8 mouse cellular contexts compared by ENCODE assay signal in genomic region chr12:108792546-108793452, GRCm38 (mm10). TPM values are rescaled to one million over a fixed set of nuclear protein-coding genes. Genes with fewer than 3 reads are reported as not detected.
DNase-seq lines count a peak whose midpoint lies in the region; ATAC-seq and TF ChIP-seq lines count a peak whose summit lies in the region.

TSS of gene Yy1 (plus strand) at chr12:108792973.

- no peak for TF ChIP-seq CTCF in kidney, adult 2 months (conservative IDR thresholded peaks at IDR 0.05; ENCODE audit: insufficient read depth, insufficient read length, low read depth, low read length)
- no peak for TF ChIP-seq CTCF in spleen, adult 2 months (IDR thresholded peaks at IDR 0.05; ENCODE audit: extremely low read depth, insufficient read depth, insufficient read length, insufficient replicate concordance)

- peak; percentile 97 for DNase-seq in 3134 (ENCODE audit: extremely low read depth, insufficient read length, low spot score)
- DNase-seq in adrenal gland, postnatal 36 days: peak; percentile 99 to 100
- DNase-seq in heart, adult 18-20 months: peak; percentile 96 to 99
- DNase-seq in kidney, adult 2 months: peak; percentile 99
- peak; percentile 96 to 98 for DNase-seq in spleen, adult 2 months (ENCODE audit: low read depth in 1 of 2, low spot score in 2 of 2)

- peaks cover 32% of the 10 kb centered on the region for H3K4me1 ChIP-seq in embryonic facial prominence, embryonic 13.5 days
- peaks cover 2% of the 10 kb centered on the region; the same call in 1 of the 2 replicates for H3K4me1 ChIP-seq in kidney, adult 2 months (ENCODE audit: control insufficient read depth, insufficient read depth, low read length)
- peaks cover 27% of the 10 kb centered on the region for H3K4me1 ChIP-seq in limb, embryonic 12.5 days (replicated peaks)
- peaks cover 43% of the 10 kb centered on the region for H3K4me1 ChIP-seq in midbrain, embryonic 15.5 days
- no peaks in the 10 kb centered on the region; the same call in 1 of the 2 replicates for H3K4me1 ChIP-seq in spleen, adult 2 months (ENCODE audit: control insufficient read depth, insufficient read depth, insufficient read length)

- H3K9me3 ChIP-seq in embryonic facial prominence, embryonic 13.5 days: no peaks in the 10 kb centered on the region
- H3K9me3 ChIP-seq in limb, embryonic 12.5 days: no peaks in the 10 kb centered on the region
- H3K9me3 ChIP-seq in midbrain, embryonic 15.5 days: no peaks in the 10 kb centered on the region

- 0 out of 2 replicates have a peak, but pooled peaks cover 3% of the 10 kb centered on the region for H3K36me3 ChIP-seq in embryonic facial prominence, embryonic 13.5 days
- no peaks in the 10 kb centered on the region for H3K36me3 ChIP-seq in kidney, adult 2 months (ENCODE audit: control insufficient read depth, insufficient read depth, low read length)
- no peaks in the 10 kb centered on the region for H3K36me3 ChIP-seq in limb, embryonic 12.5 days
- no peaks in the 10 kb centered on the region for H3K36me3 ChIP-seq in midbrain, embryonic 15.5 days (replicated peaks)
- no peaks in the 10 kb centered on the region for H3K36me3 ChIP-seq in spleen, adult 2 months (ENCODE audit: control insufficient read depth, insufficient read depth, low read length)

- peak within 1 kb of the TSS; percentile 99 for H3K4me3 ChIP-seq in embryonic facial prominence, embryonic 13.5 days
- H3K4me3 ChIP-seq in kidney, adult 2 months (ENCODE audit: insufficient read depth, low read depth, low read length): peak within 1 kb of the TSS; percentile 100
- peak within 1 kb of the TSS; percentile 99 for H3K4me3 ChIP-seq in limb, embryonic 12.5 days (replicated peaks)
- peak within 1 kb of the TSS; percentile 70 for H3K4me3 ChIP-seq in midbrain, embryonic 15.5 days
- H3K4me3 ChIP-seq in spleen, adult 2 months (ENCODE audit: extremely low read depth, insufficient read depth, insufficient read length): peak within 1 kb of the TSS; percentile 96

- H3K4me2 ChIP-seq in embryonic facial prominence, embryonic 13.5 days: peak within 1 kb of the TSS; percentile 76
- H3K4me2 ChIP-seq in limb, embryonic 12.5 days: peak within 1 kb of the TSS; percentile 80
- H3K4me2 ChIP-seq in midbrain, embryonic 15.5 days: peak within 1 kb of the TSS; percentile 49

- H3K27me3 ChIP-seq in embryonic facial prominence, embryonic 13.5 days: no peaks in the 10 kb centered on the region
- no peaks in the 10 kb centered on the region for H3K27me3 ChIP-seq in kidney, adult 2 months (replicated peaks; ENCODE audit: control insufficient read depth, insufficient read depth, low read length)
- H3K27me3 ChIP-seq in limb, embryonic 12.5 days: no peaks in the 10 kb centered on the region
- no peaks in the 10 kb centered on the region for H3K27me3 ChIP-seq in midbrain, embryonic 15.5 days (replicated peaks)
- H3K27me3 ChIP-seq in spleen, adult 2 months (ENCODE audit: control insufficient read depth, insufficient read depth, low read length): no peaks in the 10 kb centered on the region

- peak within 1 kb of the TSS; percentile 99 for H3K27ac ChIP-seq in embryonic facial prominence, embryonic 13.5 days
- H3K27ac ChIP-seq in kidney, adult 2 months (ENCODE audit: insufficient read depth, low read depth, low read length): peak within 1 kb of the TSS; percentile 97
- peak within 1 kb of the TSS; percentile 99 for H3K27ac ChIP-seq in limb, embryonic 12.5 days
- peak within 1 kb of the TSS; percentile 99 for H3K27ac ChIP-seq in midbrain, embryonic 15.5 days
- H3K27ac ChIP-seq in spleen, adult 2 months (ENCODE audit: insufficient read depth, low read length): peak within 1 kb of the TSS; percentile 100

- peak within 1 kb of the TSS; percentile 89 for H3K9ac ChIP-seq in embryonic facial prominence, embryonic 13.5 days
- peak within 1 kb of the TSS; percentile 94 for H3K9ac ChIP-seq in limb, embryonic 12.5 days (replicated peaks)
- peak within 1 kb of the TSS; percentile 73 for H3K9ac ChIP-seq in midbrain, embryonic 15.5 days

- peak; percentile 58 for TF ChIP-seq POLR2A in kidney, adult 2 months (IDR thresholded peaks at IDR 0.05; ENCODE audit: low read depth, low read length)
- peak; percentile 75 for TF ChIP-seq POLR2A in spleen, adult 2 months (IDR thresholded peaks at IDR 0.05; ENCODE audit: low read depth, low read length)

- under 1% methylated on average over 93 of the region's 127 CpGs for WGBS in embryonic facial prominence, embryonic 13.5 days
- WGBS in kidney, adult 2 months: under 1% methylated on average over 102 of the region's 127 CpGs
- under 1% methylated on average over 98 of the region's 127 CpGs for WGBS in limb, embryonic 12.5 days
- under 1% methylated on average over 98 of the region's 127 CpGs for WGBS in midbrain, embryonic 15.5 days
- under 1% methylated on average over 78 of the region's 127 CpGs for WGBS in spleen, adult 2 months

- peak; percentile 93 for ATAC-seq in embryonic facial prominence, embryonic 13.5 days (ENCODE audit: insufficient number of reproducible peaks, insufficient read depth, low FRiP score, low TSS enrichment, low read depth)
- ATAC-seq in limb, embryonic 12.5 days (ENCODE audit: insufficient number of reproducible peaks, insufficient read depth, low FRiP score, low TSS enrichment, low read depth): peak; percentile 93
- peak; percentile 95 for ATAC-seq in midbrain, embryonic 15.5 days (replicated peaks)

RNA-seq across cellular contexts. Expression of gene Yy1, which starts in this region (rescaled TPM):
- 10 to 100 TPM; 69.4 to 84.1 TPM for total RNA-seq in adrenal gland, postnatal 36 days (2021)
- polyA plus RNA-seq in embryonic facial prominence, embryonic 13.5 days (2015; fragmentation: Nextera tagmentation; extraction: Ambion mirVana): 18.6 and 21.3 TPM in 2 replicates
- 10 to 100 TPM; 31.5 to 37.2 TPM for total RNA-seq in heart, adult 18-20 months (2021)
- polyA plus RNA-seq in kidney, adult 2 months (2012; rRNA removed): 13.5 and 14.1 TPM in 2 replicates
- 23.8 and 24.0 TPM in 2 replicates for polyA plus RNA-seq in limb, embryonic 12.5 days (2016; fragmentation: Nextera tagmentation; extraction: Ambion mirVana)
- 12.9 TPM in 2 replicates for polyA plus RNA-seq in midbrain, embryonic 15.5 days (2015; fragmentation: Nextera tagmentation; extraction: Ambion mirVana)
- 15.2 and 21.0 TPM in 2 replicates for polyA plus RNA-seq in spleen, adult 2 months (2012; rRNA removed)

Comparison
In these comparisons a context has a peak if more than half of its experiments do, and no peak if none do; other contexts are left out.
1. Peak in every context shown above with its lines: DNase-seq, ATAC-seq, H3K4me3 ChIP-seq and H3K27ac ChIP-seq.